ENCODE assay signal across 25 mouse cellular contexts in genomic region chrX:69518040-69518575, GRCm38 (mm10).
A peak's percentile ranks its signal among the peaks of the same experiment; 100 is the strongest.
DNase-seq lines count a peak whose midpoint lies in the region; ATAC-seq and TF ChIP-seq lines count a peak whose summit lies in the region.
"Had no signal": no experiment of that assay in that cellular context is flagged by ENCODE, and none has a peak within 500 bp of the region (broad histone marks: within the 10 kb centered on the region; RNA-seq: fewer than 3 reads in every experiment).

No protein-coding gene starts in this region.

- no peaks in the 10 kb centered on the region for H3K36me3 ChIP-seq in midbrain, embryonic 14.5 days (ENCODE audit: control insufficient read depth, insufficient read depth, low read length)
- no peaks in the 10 kb centered on the region for H3K36me3 ChIP-seq in midbrain, embryonic 11.5 days (ENCODE audit: control insufficient read depth, insufficient read depth, low read length)
- no peaks in the 10 kb centered on the region for H3K36me3 ChIP-seq in forebrain, embryonic 11.5 days (ENCODE audit: control insufficient read depth, insufficient read depth, low read length)
- H3K36me3 ChIP-seq in forebrain, embryonic 14.5 days (ENCODE audit: control insufficient read depth, insufficient read depth, low read length): no peaks in the 10 kb centered on the region
- H3K36me3 ChIP-seq in kidney, adult 2 months (ENCODE audit: control insufficient read depth, insufficient read depth, low read length): no peaks in the 10 kb centered on the region
- H3K36me3 ChIP-seq: embryonic facial prominence, embryonic 12.5 days; embryonic facial prominence, embryonic 15.5 days; heart, embryonic 10.5 days; hindbrain, embryonic 13.5 days had no signal

- peaks cover 3% of the 10 kb centered on the region; the same call in 1 of the 2 replicates for H3K4me1 ChIP-seq in midbrain, embryonic 14.5 days (ENCODE audit: control insufficient read depth, insufficient read depth, low read length)
- H3K4me1 ChIP-seq in midbrain, embryonic 11.5 days (ENCODE audit: control insufficient read depth, insufficient read depth, low read length): no peaks in the 10 kb centered on the region
- H3K4me1 ChIP-seq in forebrain, embryonic 11.5 days (replicated peaks; ENCODE audit: control insufficient read depth, insufficient read depth, low read length): no peaks in the 10 kb centered on the region
- no peaks in the 10 kb centered on the region for H3K4me1 ChIP-seq in forebrain, embryonic 14.5 days (ENCODE audit: control insufficient read depth, insufficient read depth, low read length)
- no peaks in the 10 kb centered on the region for H3K4me1 ChIP-seq in kidney, adult 2 months (ENCODE audit: control insufficient read depth, insufficient read depth, low read length)
- H3K4me1 ChIP-seq: embryonic facial prominence, embryonic 12.5 days; embryonic facial prominence, embryonic 15.5 days; heart, embryonic 10.5 days had no signal

- no peak for TF ChIP-seq CTCF in kidney, adult 2 months (conservative IDR thresholded peaks at IDR 0.05; ENCODE audit: insufficient read depth, insufficient read length, low read depth, low read length)

- no peak overlapping the region for H3K9ac ChIP-seq in midbrain, embryonic 14.5 days (replicated peaks; ENCODE audit: low read length)
- no peak overlapping the region for H3K9ac ChIP-seq in midbrain, embryonic 11.5 days (ENCODE audit: low read length)
- no peak overlapping the region for H3K9ac ChIP-seq in forebrain, embryonic 11.5 days (ENCODE audit: low read length)
- no peak overlapping the region for H3K9ac ChIP-seq in forebrain, embryonic 14.5 days (ENCODE audit: low read length)
- H3K9ac ChIP-seq: embryonic facial prominence, embryonic 12.5 days; embryonic facial prominence, embryonic 15.5 days; hindbrain, embryonic 13.5 days had no signal

- DNase-seq in midbrain, embryonic 14.5 days: peak; percentile 7
- no peak for DNase-seq in midbrain, embryonic 11.5 days (ENCODE audit: low spot score, missing footprints)
- peak; percentile 50 for DNase-seq in forebrain, embryonic 11.5 days (ENCODE audit: low spot score)
- DNase-seq in forebrain, embryonic 14.5 days (ENCODE audit: low spot score): peak; percentile 70
- no peak for DNase-seq in cerebellum, adult 9-11 months
- DNase-seq in urinary bladder, postnatal 14 days (ENCODE audit: low spot score): no peak
- no peak for DNase-seq in kidney, adult 2 months
- DNase-seq: adrenal gland, adult 8-10 months; adrenal gland, postnatal 25 days; cerebellum, adult 18-20 months; cerebellum, adult 9-10 months; cerebellum, postnatal 25 days; gastrocnemius, postnatal 10 days; gastrocnemius, postnatal 36 days; heart, adult 2 months; kidney, adult 18-20 months had no signal

- H3K27ac ChIP-seq in midbrain, embryonic 14.5 days (replicated peaks; ENCODE audit: low read depth, low read length): no peak overlapping the region
- no peak overlapping the region for H3K27ac ChIP-seq in midbrain, embryonic 11.5 days (ENCODE audit: low read depth, low read length)
- H3K27ac ChIP-seq in forebrain, embryonic 11.5 days (ENCODE audit: low read depth, low read length): no peak overlapping the region
- H3K27ac ChIP-seq in forebrain, embryonic 14.5 days (ENCODE audit: low read depth, low read length): no peak overlapping the region
- no peak overlapping the region for H3K27ac ChIP-seq in kidney, adult 2 months (ENCODE audit: insufficient read depth, low read depth, low read length)
- H3K27ac ChIP-seq: embryonic facial prominence, embryonic 12.5 days; embryonic facial prominence, embryonic 15.5 days; heart, adult 2 months; heart, embryonic 10.5 days; hindbrain, embryonic 13.5 days; hindbrain, postnatal 0 days had no signal

- H3K27me3 ChIP-seq in midbrain, embryonic 14.5 days (ENCODE audit: control insufficient read depth, insufficient read depth, low read length): no peaks in the 10 kb centered on the region
- H3K27me3 ChIP-seq in midbrain, embryonic 11.5 days (ENCODE audit: control insufficient read depth, insufficient read depth, low read length): no peaks in the 10 kb centered on the region
- H3K27me3 ChIP-seq in forebrain, embryonic 11.5 days (ENCODE audit: control insufficient read depth, insufficient read depth, low read length): no peaks in the 10 kb centered on the region
- H3K27me3 ChIP-seq in forebrain, embryonic 14.5 days (replicated peaks; ENCODE audit: control insufficient read depth, insufficient read depth, low read length): no peaks in the 10 kb centered on the region
- no peaks in the 10 kb centered on the region for H3K27me3 ChIP-seq in kidney, adult 2 months (replicated peaks; ENCODE audit: control insufficient read depth, insufficient read depth, low read length)
- H3K27me3 ChIP-seq: embryonic facial prominence, embryonic 12.5 days; embryonic facial prominence, embryonic 15.5 days; hindbrain, embryonic 13.5 days had no signal

- H3K4me3 ChIP-seq in midbrain, embryonic 14.5 days (replicated peaks; ENCODE audit: low read depth, low read length): no peak overlapping the region
- no peak overlapping the region for H3K4me3 ChIP-seq in midbrain, embryonic 11.5 days (ENCODE audit: low read depth, low read length)
- H3K4me3 ChIP-seq in forebrain, embryonic 11.5 days (ENCODE audit: low read depth, low read length): no peak overlapping the region
- H3K4me3 ChIP-seq in forebrain, embryonic 14.5 days (ENCODE audit: low read depth, low read length): no peak overlapping the region
- no peak overlapping the region for H3K4me3 ChIP-seq in kidney, adult 2 months (ENCODE audit: insufficient read depth, low read depth, low read length)
- H3K4me3 ChIP-seq: embryonic facial prominence, embryonic 12.5 days; embryonic facial prominence, embryonic 15.5 days; heart, adult 2 months; heart, embryonic 10.5 days; hindbrain, embryonic 13.5 days had no signal

- WGBS in midbrain, embryonic 14.5 days: 60% methylated on average over 6 of the region's 6 CpGs
- WGBS in midbrain, embryonic 11.5 days: 69% methylated on average over 6 of the region's 6 CpGs
- WGBS in forebrain, embryonic 11.5 days: 42% methylated on average over 6 of the region's 6 CpGs
- WGBS in forebrain, embryonic 14.5 days: 44% methylated on average over 6 of the region's 6 CpGs
- WGBS in kidney, adult 2 months: 73% methylated on average over 6 of the region's 6 CpGs

- no peak overlapping the region for H3K4me2 ChIP-seq in midbrain, embryonic 14.5 days (ENCODE audit: low read length)
- no peak overlapping the region for H3K4me2 ChIP-seq in midbrain, embryonic 11.5 days
- H3K4me2 ChIP-seq in forebrain, embryonic 11.5 days (ENCODE audit: low read depth, low read length, severe bottlenecking): no peak overlapping the region
- H3K4me2 ChIP-seq in forebrain, embryonic 14.5 days (ENCODE audit: low read length): no peak overlapping the region
- H3K4me2 ChIP-seq: embryonic facial prominence, embryonic 12.5 days; embryonic facial prominence, embryonic 15.5 days; hindbrain, embryonic 13.5 days had no signal

- no peaks in the 10 kb centered on the region for H3K9me3 ChIP-seq in midbrain, embryonic 14.5 days (ENCODE audit: control insufficient read depth, low read length)
- H3K9me3 ChIP-seq in midbrain, embryonic 11.5 days (ENCODE audit: control insufficient read depth, low read length): no peaks in the 10 kb centered on the region
- H3K9me3 ChIP-seq in forebrain, embryonic 11.5 days (ENCODE audit: control insufficient read depth, low read length): no peaks in the 10 kb centered on the region
- H3K9me3 ChIP-seq in forebrain, embryonic 14.5 days (replicated peaks; ENCODE audit: control insufficient read depth, low read length): no peaks in the 10 kb centered on the region
- H3K9me3 ChIP-seq: embryonic facial prominence, embryonic 12.5 days; embryonic facial prominence, embryonic 15.5 days; heart, embryonic 10.5 days; hindbrain, embryonic 13.5 days had no signal

- TF ChIP-seq POLR2A in kidney, adult 2 months (IDR thresholded peaks at IDR 0.05; ENCODE audit: low read depth, low read length): no peak

- no peak for ATAC-seq in midbrain, embryonic 14.5 days (ENCODE audit: low FRiP score, low TSS enrichment)
- no peak for ATAC-seq in midbrain, embryonic 11.5 days (ENCODE audit: low FRiP score)
- ATAC-seq in forebrain, embryonic 11.5 days (replicated peaks; ENCODE audit: low FRiP score): peak; percentile 88
- peak; percentile 88 for ATAC-seq in forebrain, embryonic 14.5 days
- ATAC-seq: activated CD4-positive, CD25-positive, alpha-beta regulatory T cell, adult 4 months; CD4-positive, CD25-positive, alpha-beta regulatory T cell, adult 4 months; hindbrain, postnatal 0 days; inflammation-experienced regulatory T-cells, adult 6 months; intestine, embryonic 16.5 days had no signal

Comparison
In these comparisons a context has a peak if more than half of its experiments do, and no peak if none do; other contexts are left out.
1. DNase-seq: peak in midbrain, embryonic 14.5 days (single experiment), forebrain, embryonic 11.5 days (single experiment) and forebrain, embryonic 14.5 days (single experiment); none in midbrain, embryonic 11.5 days (single experiment), cerebellum, adult 9-11 months (single experiment), urinary bladder, postnatal 14 days (single experiment) and kidney, adult 2 months (single experiment).
2. ATAC-seq: peak in forebrain, embryonic 11.5 days (single experiment) and forebrain, embryonic 14.5 days (single experiment); none in midbrain, embryonic 14.5 days (single experiment) and midbrain, embryonic 11.5 days (single experiment).